Mouse (Mus musculus) hindbrain, postnatal 0 days (tissue): ENCODE measurements around the gene 4921530L21Rik. TPM values are rescaled to one million over a fixed set of nuclear protein-coding genes. Genes with fewer than 3 reads are reported as not detected.
A peak's percentile ranks its signal among the peaks of the same experiment; 100 is the strongest.

Experiments
- ATAC-seq: fragments of 200-750 bp; cut with Nextera tagmentation; 2 replicates; pipeline ENCODE4 v1.8.0; 2017; ENCODE audit warnings: mild to moderate bottlenecking, moderate TSS enrichment, moderate library complexity
- DNase-seq: peaks from one replicate; pipeline ENCODE4 v3.0.0-alpha.2; 2015; ENCODE audit warnings: low spot score
- H3K27ac ChIP-seq: fragments of 300-500 bp; sonication (generic); 2 replicates; pipeline ENCODE4 v1.5.1; 2014; ENCODE audit warnings: mild to moderate bottlenecking
- H3K27me3 ChIP-seq: fragments of 300-500 bp; sonication (generic); 2 replicates; pipeline ENCODE4 v1.6.1; 2014; ENCODE audit warnings: low read length, mixed read lengths; ENCODE audit not compliant: insufficient read depth
- H3K36me3 ChIP-seq: fragments of 300-500 bp; sonication (generic); 2 replicates; pipeline ENCODE4 v1.6.1; 2014; ENCODE audit warnings: low read length, mixed read lengths; ENCODE audit not compliant: insufficient read depth
- H3K4me1 ChIP-seq: fragments of 300-500 bp; sonication (generic); 2 replicates; pipeline ENCODE4 v1.6.1; 2014; ENCODE audit warnings: antibody characterized with exemption, low read length, mixed read lengths; ENCODE audit not compliant: insufficient read depth
- H3K4me2 ChIP-seq: fragments of 300-500 bp; sonication (generic); 2 replicates; pipeline ENCODE4 v1.6.1; 2014; ENCODE audit warnings: low read depth, mild to moderate bottlenecking, low read length, moderate library complexity, mixed read lengths
- H3K4me3 ChIP-seq: fragments of 300-500 bp; sonication (generic); 2 replicates; pipeline ENCODE4 v1.5.1; 2014; ENCODE audit warnings: low read length
- H3K9ac ChIP-seq: fragments of 300-500 bp; sonication (generic); replicated peaks from 2 replicates; pipeline ENCODE4 v1.6.1; 2014; ENCODE audit warnings: mild to moderate bottlenecking, low read length, moderate library complexity, mixed read lengths
- H3K9me3 ChIP-seq: fragments of 300-500 bp; sonication (generic); 2 replicates; pipeline ENCODE4 v1.6.1; 2016; ENCODE audit warnings: low read length, mixed read lengths
- CTCF ChIP-seq: IDR thresholded peaks from 2 replicates; pipeline ENCODE4 v1.5.1; 2016; ENCODE audit warnings: antibody characterized with exemption, control low read depth, low read depth
- WGBS: fragments of 180-500 bp; shearing (Covaris S2); extraction: QIAGEN DNeasy Blood & Tissue Kit; methylation state at CpG from one replicate; pipeline ENCODE4 v1.1.7; 2014; 5-methylcytosine and 5-hydroxymethylcytosine counted together
- polyA plus RNA-seq: library from polyadenylated mRNA; unstranded; fragments of >200 nt; fragmentation: Nextera tagmentation; extraction: Ambion mirVana; gene quantifications from 2 replicates; pipeline ENCODE4 v1.2.1, GENCODE M21; 2015
- total RNA-seq: library from RNA; depleted of rRNA; stranded (reverse); fragments of >200 nt; gene quantifications from 2 replicates; pipeline ENCODE4 v1.2.3, GENCODE M21; 2014; rRNA removed

Gene 4921530L21Rik
- total RNA-seq (not detected in 2 replicates), polyA plus RNA-seq (0.13 TPM in 1 of 2 replicates, not detected in the other)

DNA sequence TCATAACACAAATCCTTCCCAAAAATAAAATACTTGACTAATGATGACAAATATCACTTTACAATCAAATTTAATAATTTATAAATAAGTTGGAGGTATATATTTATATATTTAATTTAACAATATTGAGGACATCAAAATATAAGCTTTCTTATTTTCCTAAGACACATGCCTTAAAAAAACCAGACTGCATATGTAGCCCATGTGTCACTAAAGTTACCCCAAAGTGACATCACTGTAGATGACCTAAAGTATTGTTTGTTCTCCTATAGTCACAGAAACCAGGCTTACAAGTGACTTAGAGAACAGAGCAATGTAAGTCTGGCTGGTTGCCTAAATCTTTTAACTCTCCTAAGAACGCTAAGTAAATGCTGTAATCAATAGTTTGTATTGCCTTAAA, at the start of gene 4921530L21Rik:
4921530L21Rik (plus strand) TSS at position 301 of the 400 bp plus-strand sequence.
- ATAC-seq: no peak
- no peak for DNase-seq
- no peak within 1 kb of the TSS for H3K9ac ChIP-seq
- no peaks in the 10 kb centered on the region for H3K9me3 ChIP-seq
- H3K4me3 ChIP-seq: no peak within 1 kb of the TSS
- WGBS: 84% methylated on average over 1 of the region's 1 CpGs
- no peak for TF ChIP-seq CTCF
- no peak within 1 kb of the TSS for H3K27ac ChIP-seq
- H3K4me2 ChIP-seq: no peak within 1 kb of the TSS
- H3K4me1 ChIP-seq: 0 out of 2 replicates have a peak, but pooled peaks cover 2% of the 10 kb centered on the region
- no peaks in the 10 kb centered on the region for H3K27me3 ChIP-seq
- H3K36me3 ChIP-seq: no peaks in the 10 kb centered on the region

DNA sequence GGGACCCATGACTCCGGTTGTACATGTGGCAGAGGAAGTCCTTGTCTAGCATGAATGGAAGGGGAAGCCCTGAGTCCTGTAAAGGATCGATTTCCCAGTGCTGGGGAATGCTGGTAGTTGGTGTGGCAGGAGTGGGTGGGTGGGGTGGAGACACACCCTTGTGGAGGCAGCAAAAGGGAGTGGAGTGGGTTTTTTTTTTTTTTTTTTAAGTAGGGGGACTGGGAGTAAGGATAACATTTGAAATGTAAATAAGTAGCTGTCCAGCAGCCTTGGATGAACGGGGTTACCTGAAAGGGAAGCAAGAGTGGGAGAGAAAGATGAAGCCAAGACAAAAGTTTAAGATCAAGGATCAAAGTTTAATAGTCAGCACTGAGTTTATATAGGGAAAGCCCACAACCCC, 47.2 kb upstream of the 4921530L21Rik start:
- no peaks in the 10 kb centered on the region for H3K9me3 ChIP-seq
- H3K4me1 ChIP-seq: no peaks in the 10 kb centered on the region
- no peak overlapping the region for H3K9ac ChIP-seq
- DNase-seq: no peak
- H3K4me3 ChIP-seq: no peak overlapping the region
- no peak for ATAC-seq
- H3K27ac ChIP-seq: no peak overlapping the region
- WGBS: 77% methylated on average over 3 of the region's 3 CpGs
- TF ChIP-seq CTCF: no peak
- no peaks in the 10 kb centered on the region for H3K36me3 ChIP-seq
- no peak overlapping the region for H3K4me2 ChIP-seq
- no peaks in the 10 kb centered on the region for H3K27me3 ChIP-seq

DNA sequence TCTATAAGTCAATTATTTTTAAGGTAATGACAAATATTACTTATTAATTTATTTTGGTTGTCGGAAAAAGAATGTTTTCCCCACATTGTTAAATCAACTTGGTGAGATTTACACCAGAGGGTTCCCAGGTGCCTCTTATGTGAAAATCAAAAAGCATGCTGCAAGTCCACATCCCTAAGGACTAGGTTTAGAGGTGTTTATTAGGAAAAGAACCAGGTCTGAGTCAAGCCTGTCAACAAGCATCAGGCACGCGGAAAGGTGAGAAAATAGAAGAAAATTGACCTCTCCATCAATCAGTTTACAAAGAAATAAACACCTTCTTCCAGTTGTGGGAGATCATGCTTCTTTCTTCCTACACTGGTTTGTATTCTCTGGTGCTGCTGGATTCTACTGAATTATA, 18.1 kb upstream of the 4921530L21Rik start:
- no peaks in the 10 kb centered on the region for H3K9me3 ChIP-seq
- ATAC-seq (no peak), DNase-seq (no peak)
- H3K4me1 ChIP-seq: no peaks in the 10 kb centered on the region
- 86% methylated on average over 3 of the region's 3 CpGs for WGBS
- H3K36me3 ChIP-seq: no peaks in the 10 kb centered on the region
- H3K4me2 ChIP-seq: no peak overlapping the region
- H3K4me3 ChIP-seq: no peak overlapping the region
- no peaks in the 10 kb centered on the region for H3K27me3 ChIP-seq
- H3K27ac ChIP-seq: no peak overlapping the region
- TF ChIP-seq CTCF: no peak
- no peak overlapping the region for H3K9ac ChIP-seq

- ATAC-seq (peak; percentile 96), DNase-seq (peak; percentile 84)
- WGBS: 45% methylated on average over 7 of the region's 7 CpGs
- H3K9me3 ChIP-seq: no peaks in the 10 kb centered on the region
- H3K4me3 ChIP-seq: no peak overlapping the region
- no peaks in the 10 kb centered on the region for H3K36me3 ChIP-seq
- no peak overlapping the region for H3K9ac ChIP-seq
- no peaks in the 10 kb centered on the region for H3K27me3 ChIP-seq
- H3K4me2 ChIP-seq: no peak overlapping the region
- no peaks in the 10 kb centered on the region for H3K4me1 ChIP-seq
- no peak overlapping the region for H3K27ac ChIP-seq
- TF ChIP-seq CTCF: no peak
Measured at GRCm38 (mm10) chr14:95865676-95866416, 15.2 kb upstream of the 4921530L21Rik start.

DNA sequence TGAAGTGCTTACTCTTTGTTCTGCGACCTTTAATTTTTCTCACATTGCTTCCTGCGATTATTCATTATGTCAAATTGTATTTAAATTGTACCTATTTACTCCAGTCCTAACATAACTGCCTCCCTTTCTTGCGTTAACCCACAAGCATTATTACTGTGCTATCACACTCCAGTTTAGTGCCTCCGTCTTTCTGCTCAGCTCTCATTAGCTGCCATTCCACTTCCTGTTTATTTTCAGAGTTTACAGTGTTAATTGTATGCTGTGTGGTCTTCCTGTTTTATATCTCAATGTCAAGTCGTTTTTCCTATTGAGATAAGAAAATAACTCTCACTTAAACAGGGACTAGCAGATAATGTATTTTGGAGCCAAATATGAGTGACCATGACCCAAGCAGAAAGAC, 9.0 kb upstream of the 4921530L21Rik start:
- Histone ChIP-seq H3K4me3 (no peak overlapping the region), H3K4me1 (no peaks in the 10 kb centered on the region), H3K9ac (no peak overlapping the region), H3K9me3 (no peaks in the 10 kb centered on the region), H3K27ac (no peak overlapping the region), H3K36me3 (no peaks in the 10 kb centered on the region), H3K27me3 (no peaks in the 10 kb centered on the region), H3K4me2 (no peak overlapping the region)
- no peak for TF ChIP-seq CTCF
- WGBS: 71% methylated on average over 5 of the region's 5 CpGs
- DNase-seq (no peak), ATAC-seq (no peak)

DNA sequence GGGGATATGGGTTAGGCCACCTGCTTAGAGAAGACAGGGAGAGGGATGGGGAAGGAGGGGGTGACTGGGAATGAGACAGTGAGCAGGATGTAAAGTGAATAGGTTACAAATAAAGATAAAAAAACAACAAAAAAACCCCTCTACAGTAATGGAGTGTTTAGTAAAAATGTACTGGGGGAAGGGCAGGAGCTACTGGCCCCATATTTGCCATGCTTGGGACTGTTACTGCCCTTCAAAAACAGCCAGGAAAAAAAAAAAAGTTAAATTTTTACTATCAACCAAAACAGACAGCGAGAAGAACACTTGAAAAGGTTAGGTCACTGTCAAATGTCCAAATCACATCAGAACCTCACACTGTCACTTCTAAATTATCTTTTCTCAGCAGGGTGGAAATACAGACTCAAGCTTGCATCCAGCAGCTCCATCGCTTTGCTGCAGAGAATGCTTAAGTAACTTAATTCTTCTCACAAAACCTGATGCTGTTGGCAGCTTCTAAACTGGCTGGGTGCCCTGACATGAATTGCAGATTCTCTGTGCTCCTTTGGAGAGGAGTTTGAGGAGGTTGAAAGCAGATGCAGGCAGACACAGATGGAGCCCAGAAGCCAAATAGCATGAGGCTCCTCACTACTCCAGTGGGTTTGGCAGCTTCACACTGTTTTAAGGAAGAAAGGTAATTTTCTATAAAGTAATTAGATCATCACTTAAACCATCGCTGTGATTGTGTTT, 4.1 kb upstream of the 4921530L21Rik start:
- ATAC-seq: peak; percentile 78
- 23% methylated on average over 3 of the region's 3 CpGs for WGBS

GRCm38 (mm10) chr14:95877548-95877947, 3.5 kb upstream of the 4921530L21Rik start:
- no peak for DNase-seq
- Histone ChIP-seq H3K4me2 (no peak overlapping the region), H3K9me3 (no peaks in the 10 kb centered on the region), H3K4me3 (no peak overlapping the region), H3K27me3 (no peaks in the 10 kb centered on the region), H3K9ac (no peak overlapping the region), H3K4me1 (0 out of 2 replicates have a peak, but pooled peaks cover 2% of the 10 kb centered on the region), H3K36me3 (no peaks in the 10 kb centered on the region), H3K27ac (no peak overlapping the region)
- TF ChIP-seq CTCF: no peak
- 41% methylated on average over 1 of the region's 1 CpGs for WGBS
- no peak for ATAC-seq

More for the DNA sequence above, 4.1 kb upstream of the 4921530L21Rik start:
- Histone ChIP-seq H3K27ac (no peak overlapping the region), H3K9me3 (no peaks in the 10 kb centered on the region), H3K27me3 (no peaks in the 10 kb centered on the region), H3K4me2 (no peak overlapping the region), H3K4me3 (no peak overlapping the region), H3K36me3 (no peaks in the 10 kb centered on the region), H3K9ac (no peak overlapping the region), H3K4me1 (0 out of 2 replicates have a peak, but pooled peaks cover 2% of the 10 kb centered on the region)
- DNase-seq: peak; percentile 87
- TF ChIP-seq CTCF: no peak
